Mouse (Mus musculus) inflammation-experienced regulatory T-cells, adult 6 months (primary cell): ENCODE data around the gene Rnf217. TPM values are rescaled to one million over a fixed set of nuclear protein-coding genes. Genes with fewer than 3 reads are reported as not detected.

ENCODE experiments used
- ATAC-seq: one replicate; pipeline ENCODE4 v1.8.0; 2017
- polyA plus RNA-seq, 3 experiments: library from polyadenylated mRNA; unstranded; fragments of 100-300 nt; shearing (Covaris generic); gene quantifications; one replicate each; pipeline ENCODE4 v1.2.1; 2017

Gene Rnf217
- polyA plus RNA-seq, 3 experiments from 2014 or later: not detected

- no peak for ATAC-seq
Observed at GRCm38 (mm10) chr10:31551850-31552249, 57.1 kb downstream of the Rnf217 start.

DNA sequence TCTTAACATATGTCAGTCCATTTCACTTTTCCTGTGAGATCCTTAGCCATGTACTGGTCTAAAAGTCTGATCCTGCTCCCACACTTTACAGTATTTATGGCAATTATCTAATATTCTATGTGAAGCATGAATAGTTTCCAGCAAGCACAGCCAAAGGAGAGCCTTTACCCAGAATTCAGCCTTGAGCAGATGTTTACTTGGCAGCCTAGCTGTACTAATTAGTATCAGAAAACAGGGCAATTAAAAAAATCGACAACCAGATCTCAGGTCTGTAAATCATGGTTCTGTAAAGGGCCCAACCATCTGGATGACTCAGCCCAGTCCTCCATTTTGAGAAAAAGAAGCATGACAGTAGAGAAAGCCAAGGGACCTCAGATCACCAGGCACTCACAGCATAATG lies 57.6 kb downstream of the Rnf217 start:
- no peak for ATAC-seq

GRCm38 (mm10) chr10:31547156-31547555 lies 61.8 kb downstream of the Rnf217 start:
- ATAC-seq: no peak

- no peak for ATAC-seq
Observed at GRCm38 (mm10) chr10:31544149-31544942, 64.6 kb downstream of the Rnf217 start.

DNA sequence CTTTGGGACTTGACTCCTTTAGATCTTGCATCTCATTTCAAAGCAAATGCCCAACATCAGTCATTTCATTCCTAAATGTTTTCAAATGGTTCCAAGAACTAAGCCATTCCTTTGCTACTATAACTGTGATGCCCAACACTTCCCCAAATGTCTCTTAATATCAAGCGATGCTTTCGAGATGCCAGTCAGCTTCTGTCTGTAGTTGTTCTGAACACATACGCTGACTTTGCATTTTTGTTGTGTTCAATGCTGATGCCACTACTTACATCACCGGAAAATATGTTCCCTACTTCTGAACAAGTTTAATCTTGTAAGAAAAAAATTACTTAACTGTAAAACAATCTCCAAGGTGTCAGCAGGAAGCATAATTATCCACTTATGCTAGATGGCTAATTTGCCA lies 68.5 kb downstream of the Rnf217 start:
- no peak for ATAC-seq

DNA sequence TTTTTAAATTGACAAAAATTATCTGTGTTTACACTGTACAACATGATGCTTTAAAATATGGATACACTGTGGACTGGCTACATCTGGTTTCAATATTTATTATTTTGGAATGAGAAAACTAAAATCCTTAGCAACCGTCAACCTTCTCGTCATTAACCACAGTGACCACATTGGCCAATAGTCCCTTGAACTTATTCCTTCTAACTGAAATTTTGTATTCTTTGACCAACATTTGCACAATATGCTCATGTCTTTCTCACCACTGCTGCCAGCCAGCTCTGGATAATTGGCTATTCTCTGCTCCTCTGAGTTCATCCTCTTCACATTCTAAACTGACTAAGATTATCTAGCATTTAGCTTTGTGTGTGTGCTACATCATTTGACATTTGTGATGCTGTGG lies 69.6 kb downstream of the Rnf217 start:
- no peak for ATAC-seq

DNA sequence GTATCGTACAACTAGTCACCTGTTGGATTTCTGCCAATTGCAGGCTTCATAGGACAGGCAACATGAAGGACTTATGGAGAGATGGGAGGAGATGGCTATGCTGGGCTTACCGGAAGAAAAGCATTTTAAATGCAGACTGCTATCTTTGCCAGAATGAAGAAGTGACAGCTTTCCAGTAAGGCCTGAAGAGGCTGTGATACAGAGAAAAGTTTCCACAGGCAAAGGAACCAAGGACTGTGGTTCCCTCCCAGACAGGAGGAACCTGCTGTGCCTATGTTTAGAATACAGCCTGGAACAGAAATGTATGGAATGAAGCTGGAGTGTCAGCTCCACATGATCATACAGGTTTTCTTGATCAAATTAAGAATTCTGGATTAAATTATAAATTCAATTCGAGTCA lies 70.3 kb downstream of the Rnf217 start:
- ATAC-seq: no peak

DNA sequence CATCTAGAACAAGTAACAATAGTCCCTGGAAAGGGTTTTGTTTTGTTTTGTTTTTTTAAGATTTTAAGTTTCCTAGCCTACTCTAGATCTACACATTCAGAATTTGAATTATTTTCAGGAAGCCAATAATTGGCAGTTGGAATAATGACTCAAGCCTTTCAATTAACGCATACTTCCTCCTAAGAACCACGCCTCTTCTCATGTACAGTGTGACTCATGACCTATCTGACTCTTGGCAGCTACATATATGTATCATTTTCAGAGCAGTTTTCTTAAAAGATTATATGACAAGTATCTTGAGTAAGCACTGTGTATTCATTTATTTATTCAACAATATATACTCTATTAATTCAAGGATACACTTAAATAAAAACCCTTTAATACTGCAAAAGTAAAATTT lies 70.7 kb downstream of the Rnf217 start:
- no peak for ATAC-seq

GRCm38 (mm10) chr10:31537213-31537612 lies 71.8 kb downstream of the Rnf217 start:
- no peak for ATAC-seq

GRCm38 (mm10) chr10:31535046-31535445 lies 73.9 kb downstream of the Rnf217 start:
- ATAC-seq: no peak

GRCm38 (mm10) chr10:31533270-31533826 lies 75.6 kb downstream of the Rnf217 start:
- ATAC-seq: no peak

DNA sequence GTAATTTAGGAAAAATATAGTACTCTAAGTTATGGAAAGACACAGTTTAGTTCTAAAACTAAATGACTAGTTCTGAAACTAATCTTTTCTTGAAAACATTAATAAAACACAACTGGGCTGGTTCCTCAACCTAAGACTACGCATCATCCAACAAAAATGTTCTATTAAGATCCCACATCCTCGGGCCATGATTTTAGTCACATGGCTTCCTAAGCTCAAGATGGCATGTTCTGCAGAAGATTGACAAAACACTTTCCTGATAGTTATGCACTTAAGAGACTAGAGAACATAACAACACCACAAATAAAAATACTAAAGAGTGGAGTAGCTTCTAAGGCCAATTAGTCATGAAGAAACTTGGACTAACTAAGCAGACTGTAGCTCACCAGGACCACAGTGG lies 76.2 kb downstream of the Rnf217 start:
- ATAC-seq: no peak

- no peak for ATAC-seq
Observed at GRCm38 (mm10) chr10:31528297-31528984, 80.5 kb downstream of the Rnf217 start.

- no peak for ATAC-seq
Observed at GRCm38 (mm10) chr10:31525705-31526104, 83.3 kb downstream of the Rnf217 start.

DNA sequence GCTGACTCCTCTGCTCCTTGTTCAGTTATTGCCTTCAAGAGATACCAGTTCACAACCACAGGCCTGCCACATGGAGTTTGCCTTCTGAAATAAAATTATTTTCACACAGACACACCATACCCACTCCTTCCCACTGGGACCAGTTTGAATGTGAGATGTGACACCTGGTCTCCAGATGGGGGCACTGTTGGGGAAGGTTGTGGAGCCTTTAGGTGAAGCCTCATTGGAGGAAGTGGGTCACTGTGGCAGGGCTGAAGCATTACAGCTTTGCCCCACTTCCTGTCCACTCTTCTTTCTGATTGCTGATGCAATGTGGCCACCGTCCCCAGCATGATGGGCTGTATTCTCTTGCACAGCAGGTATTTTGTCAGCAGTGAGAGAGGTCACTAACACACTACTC lies 89.6 kb downstream of the Rnf217 start:
- ATAC-seq: no peak

GRCm38 (mm10) chr10:31518210-31518609 lies 90.8 kb downstream of the Rnf217 start:
- ATAC-seq: no peak

GRCm38 (mm10) chr10:31517192-31517591 lies 91.8 kb downstream of the Rnf217 start:
- no peak for ATAC-seq

- no peak for ATAC-seq
Observed at GRCm38 (mm10) chr10:31515897-31516296, 93.1 kb downstream of the Rnf217 start.

DNA sequence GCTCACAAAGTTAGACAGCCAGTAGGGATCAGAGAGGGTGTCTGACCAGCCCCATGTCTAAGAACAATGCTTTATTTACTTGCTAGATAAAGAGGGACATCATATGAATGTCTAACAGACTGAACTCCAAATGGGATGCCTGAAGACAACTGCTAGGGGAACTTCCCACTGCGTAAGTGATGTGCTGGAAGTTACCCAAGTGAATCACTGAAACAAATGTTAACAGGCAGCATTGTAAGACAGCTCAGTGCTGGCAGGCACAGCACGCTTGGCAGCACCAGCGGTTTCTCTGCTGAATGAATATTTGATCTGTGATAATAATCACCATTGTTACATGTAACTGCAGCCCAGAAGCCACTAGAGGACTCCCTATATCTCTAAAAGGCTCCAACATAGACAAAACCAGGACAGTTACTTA lies 104.8 kb downstream of the Rnf217 start:
- no peak for ATAC-seq

DNA sequence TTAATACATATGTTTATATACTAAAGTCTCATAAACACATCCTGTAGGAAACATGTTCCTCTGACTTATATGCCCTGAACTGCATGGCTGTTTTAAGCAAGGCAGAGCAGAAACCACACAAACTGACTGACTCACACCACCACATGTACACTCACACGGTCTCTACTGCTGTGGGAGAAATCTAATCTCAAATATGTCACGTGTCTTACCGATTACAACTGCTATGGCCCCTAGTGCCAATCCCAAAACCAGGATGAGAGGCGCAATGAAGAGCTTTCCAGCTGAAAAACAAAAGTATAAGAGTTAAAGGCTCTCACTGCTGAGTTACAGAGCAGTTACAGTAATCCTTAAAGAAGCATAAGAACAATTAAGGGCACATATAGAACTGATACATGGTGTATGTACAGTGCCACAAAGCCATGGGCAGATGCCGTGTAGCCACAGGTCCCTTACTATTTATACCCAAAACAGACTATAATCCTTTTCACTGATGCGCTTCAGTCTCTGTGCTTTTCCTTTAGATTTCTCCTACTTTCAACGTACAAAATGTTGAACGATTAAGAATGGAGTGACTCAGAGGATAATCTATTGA lies 105.3 kb downstream of the Rnf217 start:
- ATAC-seq: no peak

DNA sequence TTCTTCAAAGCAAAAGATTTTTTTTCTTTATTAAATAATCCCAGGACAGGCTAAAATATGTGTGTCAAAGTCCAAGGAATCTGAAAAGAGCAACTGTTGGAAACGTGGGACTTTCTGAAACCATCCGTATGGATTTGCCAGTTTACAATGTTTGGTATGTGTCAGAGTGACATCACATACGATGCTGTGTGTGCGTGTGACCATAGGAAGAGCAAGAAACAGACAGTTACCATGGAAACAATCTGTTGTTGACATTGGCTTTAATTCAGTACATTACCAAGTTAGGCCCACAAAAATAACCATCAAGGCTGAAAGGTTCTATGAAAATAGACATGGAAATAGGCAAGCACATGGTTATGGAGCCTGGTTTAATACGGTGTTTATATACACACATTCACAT lies 107.3 kb downstream of the Rnf217 start:
- no peak for ATAC-seq

GRCm38 (mm10) chr10:31496931-31497330 lies 112.1 kb downstream of the Rnf217 start:
- no peak for ATAC-seq

- ATAC-seq: no peak
Observed at GRCm38 (mm10) chr10:31495826-31496225, 113.2 kb downstream of the Rnf217 start.

GRCm38 (mm10) chr10:31494296-31494695 lies 114.7 kb downstream of the Rnf217 start:
- no peak for ATAC-seq
